Mouse (Mus musculus): ENCODE measurements around the gene BC034090. TPM values are rescaled to one million over a fixed set of nuclear protein-coding genes. Genes with fewer than 3 reads are reported as not detected.

The BC034090 gene
- polyA plus RNA-seq, 1 experiment from 2014 or later: 3.3 TPM

GRCm38 (mm10) chr1:155216313-155216712, 27.9 kb downstream of the BC034090 start:
- no peak overlapping the region for H3K4me2 ChIP-seq (replicated peaks; ENCODE audit: low read depth, low read length)
- no peak for ATAC-seq (ENCODE audit: insufficient number of reproducible peaks, insufficient read depth, low FRiP score, low read depth)

GRCm38 (mm10) chr1:155215066-155215764, 29.0 kb downstream of the BC034090 start:
- Histone ChIP-seq H3K27ac (ENCODE audit: low read length) (no peak overlapping the region), H3K4me3 (ENCODE audit: low read depth, low read length) (no peak overlapping the region), H3K4me1 (ENCODE audit: control insufficient read depth, insufficient read depth, low read length) (peaks cover 26% of the 10 kb centered on the region), H3K36me3 (ENCODE audit: control insufficient read depth, insufficient read depth, low read length) (no peaks in the 10 kb centered on the region; the same call in 1 of the 2 replicates), H3K9ac (replicated peaks; ENCODE audit: low read depth, low read length) (no peak overlapping the region), H3K4me2 (replicated peaks; ENCODE audit: low read depth, low read length) (no peak overlapping the region), H3K27me3 (ENCODE audit: control insufficient read depth, insufficient read depth, low read length) (no peaks in the 10 kb centered on the region), H3K9me3 (ENCODE audit: control insufficient read depth, low read depth, low read length) (no peaks in the 10 kb centered on the region)
- WGBS: 47% methylated on average over 9 of the region's 9 CpGs
- no peak for ATAC-seq (ENCODE audit: insufficient number of reproducible peaks, insufficient read depth, low FRiP score, low read depth)

More at GRCm38 (mm10) chr1:155216313-155216712, 27.9 kb downstream of the BC034090 start:
- no peak overlapping the region for H3K27ac ChIP-seq (ENCODE audit: low read length)
- H3K27me3 ChIP-seq (ENCODE audit: control insufficient read depth, insufficient read depth, low read length): no peaks in the 10 kb centered on the region
- H3K36me3 ChIP-seq (ENCODE audit: control insufficient read depth, insufficient read depth, low read length): no peaks in the 10 kb centered on the region; the same call in 1 of the 2 replicates
- no peak overlapping the region for H3K4me3 ChIP-seq (ENCODE audit: low read depth, low read length)
- 77% methylated on average over 11 of the region's 11 CpGs for WGBS
- H3K9ac ChIP-seq (replicated peaks; ENCODE audit: low read depth, low read length): no peak overlapping the region
- peaks cover 22% of the 10 kb centered on the region for H3K4me1 ChIP-seq (ENCODE audit: control insufficient read depth, insufficient read depth, low read length)
- no peaks in the 10 kb centered on the region for H3K9me3 ChIP-seq (ENCODE audit: control insufficient read depth, low read depth, low read length)

- WGBS: 78% methylated on average over 7 of the region's 7 CpGs
- no peak overlapping the region for H3K4me2 ChIP-seq (replicated peaks; ENCODE audit: low read depth, low read length)
- no peak overlapping the region for H3K9ac ChIP-seq (replicated peaks; ENCODE audit: low read depth, low read length)
- H3K36me3 ChIP-seq (ENCODE audit: control insufficient read depth, insufficient read depth, low read length): no peaks in the 10 kb centered on the region; the same call in 1 of the 2 replicates
- H3K4me3 ChIP-seq (ENCODE audit: low read depth, low read length): no peak overlapping the region
- peaks cover 26% of the 10 kb centered on the region for H3K4me1 ChIP-seq (ENCODE audit: control insufficient read depth, insufficient read depth, low read length)
- no peak for ATAC-seq (ENCODE audit: insufficient number of reproducible peaks, insufficient read depth, low FRiP score, low read depth)
- H3K27ac ChIP-seq (ENCODE audit: low read length): no peak overlapping the region
- no peaks in the 10 kb centered on the region for H3K9me3 ChIP-seq (ENCODE audit: control insufficient read depth, low read depth, low read length)
- H3K27me3 ChIP-seq (ENCODE audit: control insufficient read depth, insufficient read depth, low read length): no peaks in the 10 kb centered on the region
These were observed 30.3 kb downstream of the BC034090 start for GRCm38 (mm10) chr1:155213912-155214311.

GRCm38 (mm10) chr1:155212936-155213774, 31.1 kb downstream of the BC034090 start:
- 25% methylated on average over 18 of the region's 18 CpGs for WGBS
- Histone ChIP-seq H3K9me3 (ENCODE audit: control insufficient read depth, low read depth, low read length) (no peaks in the 10 kb centered on the region), H3K27ac (ENCODE audit: low read length) (peak overlapping the region; percentile 40), H3K27me3 (ENCODE audit: control insufficient read depth, insufficient read depth, low read length) (no peaks in the 10 kb centered on the region), H3K36me3 (ENCODE audit: control insufficient read depth, insufficient read depth, low read length) (no peaks in the 10 kb centered on the region; the same call in 1 of the 2 replicates), H3K4me2 (replicated peaks; ENCODE audit: low read depth, low read length) (no peak overlapping the region), H3K9ac (replicated peaks; ENCODE audit: low read depth, low read length) (no peak overlapping the region), H3K4me3 (ENCODE audit: low read depth, low read length) (no peak overlapping the region), H3K4me1 (ENCODE audit: control insufficient read depth, insufficient read depth, low read length) (peaks cover 26% of the 10 kb centered on the region)
- ATAC-seq (ENCODE audit: insufficient number of reproducible peaks, insufficient read depth, low FRiP score, low read depth): 0 out of 2 replicates have a peak, but pooled peaks have one; percentile 16

GRCm38 (mm10) chr1:155212493-155212892, 31.8 kb downstream of the BC034090 start:
- no peaks in the 10 kb centered on the region for H3K27me3 ChIP-seq (ENCODE audit: control insufficient read depth, insufficient read depth, low read length)
- peaks cover 26% of the 10 kb centered on the region for H3K4me1 ChIP-seq (ENCODE audit: control insufficient read depth, insufficient read depth, low read length)
- no peaks in the 10 kb centered on the region for H3K9me3 ChIP-seq (ENCODE audit: control insufficient read depth, low read depth, low read length)
- no peak overlapping the region for H3K9ac ChIP-seq (replicated peaks; ENCODE audit: low read depth, low read length)
- 24% methylated on average over 6 of the region's 6 CpGs for WGBS
- H3K4me2 ChIP-seq (replicated peaks; ENCODE audit: low read depth, low read length): no peak overlapping the region
- no peaks in the 10 kb centered on the region; the same call in 1 of the 2 replicates for H3K36me3 ChIP-seq (ENCODE audit: control insufficient read depth, insufficient read depth, low read length)
- no peak overlapping the region for H3K4me3 ChIP-seq (ENCODE audit: low read depth, low read length)
- H3K27ac ChIP-seq (ENCODE audit: low read length): peak overlapping the region; percentile 40
- ATAC-seq (ENCODE audit: insufficient number of reproducible peaks, insufficient read depth, low FRiP score, low read depth): peak; percentile 43; the same call in 1 of the 2 replicates

- Histone ChIP-seq H3K9me3 (ENCODE audit: control insufficient read depth, low read depth, low read length) (no peaks in the 10 kb centered on the region), H3K9ac (replicated peaks; ENCODE audit: low read depth, low read length) (no peak overlapping the region), H3K36me3 (ENCODE audit: control insufficient read depth, insufficient read depth, low read length) (peaks cover 2% of the 10 kb centered on the region; the same call in 1 of the 2 replicates), H3K27ac (ENCODE audit: low read length) (peak overlapping the region; percentile 40), H3K4me2 (replicated peaks; ENCODE audit: low read depth, low read length) (no peak overlapping the region), H3K4me1 (ENCODE audit: control insufficient read depth, insufficient read depth, low read length) (peaks cover 26% of the 10 kb centered on the region), H3K4me3 (ENCODE audit: low read depth, low read length) (no peak overlapping the region), H3K27me3 (ENCODE audit: control insufficient read depth, insufficient read depth, low read length) (no peaks in the 10 kb centered on the region)
- WGBS: 48% methylated on average over 4 of the region's 4 CpGs
- no peak for ATAC-seq (ENCODE audit: insufficient number of reproducible peaks, insufficient read depth, low FRiP score, low read depth)
These were observed 32.2 kb downstream of the BC034090 start for GRCm38 (mm10) chr1:155212081-155212480.

GRCm38 (mm10) chr1:155211017-155211416, 33.2 kb downstream of the BC034090 start:
- no peak for ATAC-seq (ENCODE audit: insufficient number of reproducible peaks, insufficient read depth, low FRiP score, low read depth)
- Histone ChIP-seq H3K27me3 (ENCODE audit: control insufficient read depth, insufficient read depth, low read length) (no peaks in the 10 kb centered on the region), H3K4me2 (replicated peaks; ENCODE audit: low read depth, low read length) (no peak overlapping the region), H3K9me3 (ENCODE audit: control insufficient read depth, low read depth, low read length) (no peaks in the 10 kb centered on the region), H3K4me1 (ENCODE audit: control insufficient read depth, insufficient read depth, low read length) (peaks cover 26% of the 10 kb centered on the region), H3K27ac (ENCODE audit: low read length) (no peak overlapping the region), H3K4me3 (ENCODE audit: low read depth, low read length) (no peak overlapping the region), H3K36me3 (ENCODE audit: control insufficient read depth, insufficient read depth, low read length) (peaks cover 4% of the 10 kb centered on the region; the same call in 1 of the 2 replicates), H3K9ac (replicated peaks; ENCODE audit: low read depth, low read length) (no peak overlapping the region)
- WGBS: 37% methylated on average over 7 of the region's 7 CpGs

- H3K27me3 ChIP-seq (ENCODE audit: control insufficient read depth, insufficient read depth, low read length): no peaks in the 10 kb centered on the region
- 69% methylated on average over 11 of the region's 11 CpGs for WGBS
- H3K4me1 ChIP-seq (ENCODE audit: control insufficient read depth, insufficient read depth, low read length): peaks cover 34% of the 10 kb centered on the region
- H3K4me2 ChIP-seq (replicated peaks; ENCODE audit: low read depth, low read length): no peak overlapping the region
- H3K27ac ChIP-seq (ENCODE audit: low read length): no peak overlapping the region
- no peaks in the 10 kb centered on the region for H3K9me3 ChIP-seq (ENCODE audit: control insufficient read depth, low read depth, low read length)
- ATAC-seq (ENCODE audit: insufficient number of reproducible peaks, insufficient read depth, low FRiP score, low read depth): no peak
- peaks cover 4% of the 10 kb centered on the region; the same call in 1 of the 2 replicates for H3K36me3 ChIP-seq (ENCODE audit: control insufficient read depth, insufficient read depth, low read length)
- no peak overlapping the region for H3K9ac ChIP-seq (replicated peaks; ENCODE audit: low read depth, low read length)
- no peak overlapping the region for H3K4me3 ChIP-seq (ENCODE audit: low read depth, low read length)
These were observed 34.1 kb downstream of the BC034090 start for GRCm38 (mm10) chr1:155210011-155210763.

Measured in stomach, embryonic 14.5 days (tissue).